Mouse (Mus musculus) Patski (cell line): ENCODE measurements at regions not wholly inside any gene's neighbourhood (a gene's known extent, or its start where the extent isn't known, plus 50 kb on each side); places are given as distances from the start of the nearest gene placed in this dataset.

Source experiments
- ATAC-seq: fragments of 100-300 bp; one replicate; pipeline ENCODE4 v1.8.0; 2021
- CTCF ChIA-PET: fragments of 350-600 bp; sonication (Branson Sonifier 250); formaldehyde crosslinking; loops from one replicate; lab custom pipeline; 2022; ENCODE audit warnings: inconsistent platforms; lab: Charles Lee
- POLR2A ChIA-PET: fragments of 350-600 bp; sonication (Branson Sonifier 250); formaldehyde crosslinking; loops from one replicate; lab custom pipeline; 2022; ENCODE audit warnings: antibody characterized with exemption, inconsistent platforms; lab: Charles Lee
- DNase-seq: peaks from one replicate; pipeline ENCODE4 v3.0.0-alpha.2; 2011; ENCODE audit warnings: low read depth, low spot score
- H3K27me3 ChIP-seq: fragments of 371-371 bp; one replicate; pipeline ENCODE4 v1.5.1; 2021
- CTCF ChIP-seq: fragments of 100-300 bp; IDR thresholded peaks from one replicate; pipeline ENCODE4 v1.5.1; 2021
- in situ Hi-C: fragments of 300-500 bp; cut with MboI; formaldehyde crosslinking; loops from 3 replicates; pipeline ENCODE4 v1.11.1; 2018; ENCODE audit warnings: low pct_unique_long_range_greater_than_20kb, mixed read lengths

- ATAC-seq (no peak), DNase-seq (no peak)
- CTCF ChIA-PET = interaction anchor here (1.2 kb wide), 1 partner anchor 14 kb away, joined by 3 read pairs; no protein-coding TSS in a partner anchor
- in situ Hi-C loops = no loop called here
- TF ChIP-seq CTCF = no peak
- POLR2A ChIA-PET = no interaction called here
- no peaks in the 10 kb centered on the region for H3K27me3 ChIP-seq
These were observed 774.9 kb downstream of the 5730522E02Rik start for GRCm38 (mm10) chr11:25435645-25436044.

- ChIA-PET POLR2A (no interaction called here), CTCF (no interaction called here)
- ATAC-seq (no peak), DNase-seq (no peak)
- in situ Hi-C loops = no loop called here
- no peaks in the 10 kb centered on the region for H3K27me3 ChIP-seq
- TF ChIP-seq CTCF = no peak
These were observed 787.4 kb downstream of the 5730522E02Rik start for GRCm38 (mm10) chr11:25423186-25423585.

DNA sequence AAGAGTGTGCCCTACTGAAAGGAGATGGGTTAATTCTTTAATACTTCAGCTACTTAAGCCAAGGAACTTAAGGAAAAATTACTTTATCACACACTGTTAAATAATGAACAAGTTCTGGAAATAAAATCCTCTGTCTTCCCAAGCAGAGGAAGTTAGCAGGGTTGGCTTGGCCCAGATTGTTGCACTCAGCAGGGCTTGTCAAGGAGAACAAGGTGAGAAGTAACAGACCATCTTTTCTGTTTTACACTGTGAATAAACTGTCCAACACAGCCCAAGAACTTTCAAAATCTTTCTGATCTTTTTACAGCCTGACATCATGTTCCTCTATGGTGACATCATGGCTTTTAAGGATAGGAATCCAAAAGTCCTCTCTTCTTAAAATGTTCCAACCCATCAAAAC is 789.1 kb downstream of the 5730522E02Rik start:
- in situ Hi-C loops = no loop called here
- ChIA-PET CTCF (no interaction called here), POLR2A (no interaction called here)
- DNase-seq (no peak), ATAC-seq (no peak)
- TF ChIP-seq CTCF = no peak
- H3K27me3 ChIP-seq = no peaks in the 10 kb centered on the region

DNA sequence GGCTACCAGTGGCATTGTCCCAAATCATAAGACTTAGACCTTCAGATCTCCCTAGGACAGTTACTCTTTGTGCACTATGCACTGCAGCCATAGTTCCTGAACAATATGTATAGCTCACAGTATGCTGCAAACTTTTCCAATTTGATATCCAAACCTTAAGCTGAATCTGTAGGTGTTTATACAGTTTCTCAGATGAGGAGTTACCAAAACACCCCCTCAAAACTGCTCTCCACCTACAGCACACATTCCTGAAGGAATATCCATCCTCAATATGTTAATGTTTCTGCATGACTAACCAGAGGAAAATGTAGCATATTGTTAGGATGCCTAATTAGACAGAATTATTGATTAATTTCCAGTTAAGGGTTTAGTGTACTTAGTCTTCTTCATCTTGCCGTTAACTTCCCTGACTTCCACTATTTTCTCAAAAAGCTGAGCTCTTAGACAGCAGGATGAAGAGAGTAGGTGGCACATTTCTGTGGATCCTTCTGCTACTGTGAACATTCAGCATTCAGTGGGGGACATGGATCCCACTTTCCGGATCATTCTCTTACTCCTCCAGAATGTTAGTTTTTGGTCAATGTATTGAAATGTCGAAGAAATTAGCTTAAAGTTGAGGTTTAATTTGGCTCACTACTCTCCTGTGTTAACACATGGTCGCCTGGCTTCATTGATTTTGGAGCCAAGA is 800.0 kb downstream of the 5730522E02Rik start:
- no peak for ATAC-seq
- no peaks in the 10 kb centered on the region for H3K27me3 ChIP-seq
- TF ChIP-seq CTCF = no peak
- ChIA-PET POLR2A (no interaction called here), CTCF (no interaction called here)
- no peak for DNase-seq
- in situ Hi-C loops = no loop called here

GRCm38 (mm10) chr11:25391649-25392048 is 818.9 kb downstream of the 5730522E02Rik start:
- no peak for TF ChIP-seq CTCF
- CTCF ChIA-PET = no interaction called here
- peaks cover 6% of the 10 kb centered on the region for H3K27me3 ChIP-seq
- ATAC-seq = no peak
- DNase-seq = no peak
- in situ Hi-C loops = no loop called here
- POLR2A ChIA-PET = no interaction called here

- in situ Hi-C loops = no loop called here
- ChIA-PET CTCF (no interaction called here), POLR2A (no interaction called here)
- TF ChIP-seq CTCF = no peak
- ATAC-seq (no peak), DNase-seq (no peak)
- peaks cover 9% of the 10 kb centered on the region for H3K27me3 ChIP-seq
These were observed 843.5 kb downstream of the 5730522E02Rik start for GRCm38 (mm10) chr11:25367111-25367510.

DNA sequence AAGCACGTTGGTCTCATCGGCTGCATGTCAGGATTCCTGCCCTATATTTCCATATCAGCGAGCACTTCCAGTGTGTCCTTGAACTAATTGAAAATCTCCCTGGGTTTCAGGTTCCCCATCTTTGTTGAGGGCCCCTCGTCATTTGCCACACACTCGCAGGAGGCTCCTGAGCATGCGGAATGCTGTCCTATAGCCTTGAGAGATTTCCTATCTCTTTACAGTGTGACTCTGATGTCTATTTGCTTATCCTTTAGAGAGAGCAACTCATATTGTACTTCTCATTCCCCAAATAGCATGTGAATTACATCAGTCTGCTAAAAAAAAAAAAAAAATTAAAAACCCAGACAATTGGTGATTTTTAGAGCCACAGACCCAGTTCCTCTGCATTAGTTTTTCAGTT is 845.1 kb downstream of the 5730522E02Rik start:
- no peak for TF ChIP-seq CTCF
- CTCF ChIA-PET = no interaction called here
- H3K27me3 ChIP-seq = peaks cover 16% of the 10 kb centered on the region
- in situ Hi-C loops = no loop called here
- POLR2A ChIA-PET = no interaction called here
- no peak for ATAC-seq
- no peak for DNase-seq

DNA sequence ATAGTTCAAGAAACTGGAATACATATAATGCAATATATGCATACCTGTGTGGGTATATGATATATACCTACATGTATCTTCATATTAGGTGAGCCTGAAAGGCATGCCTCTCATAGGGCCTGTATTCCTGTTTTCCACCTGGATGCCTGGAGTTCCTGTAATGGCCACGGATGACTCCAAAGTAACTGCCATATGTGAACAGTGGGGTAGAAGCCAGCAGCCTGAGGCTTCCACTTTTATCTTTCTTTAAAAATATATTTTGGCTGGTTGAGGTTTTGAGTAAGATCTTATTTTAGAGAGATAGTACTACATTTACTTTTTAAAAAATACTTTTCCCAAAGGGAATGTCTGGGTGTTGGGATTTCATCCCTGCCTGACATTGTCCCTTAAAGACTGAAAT is 850.8 kb downstream of the 5730522E02Rik start:
- CTCF ChIA-PET = no interaction called here
- peaks cover 24% of the 10 kb centered on the region for H3K27me3 ChIP-seq
- no peak for ATAC-seq
- no peak for TF ChIP-seq CTCF
- POLR2A ChIA-PET = no interaction called here
- in situ Hi-C loops = no loop called here
- no peak for DNase-seq

- ATAC-seq = no peak
- no peak for TF ChIP-seq CTCF
- peaks cover 24% of the 10 kb centered on the region for H3K27me3 ChIP-seq
- DNase-seq = no peak
- in situ Hi-C loops = no loop called here
- CTCF ChIA-PET = no interaction called here
- POLR2A ChIA-PET = no interaction called here
These were observed 852.7 kb downstream of the 5730522E02Rik start for GRCm38 (mm10) chr11:25357717-25358411.

- peaks cover 20% of the 10 kb centered on the region for H3K27me3 ChIP-seq
- in situ Hi-C loops = no loop called here
- no peak for TF ChIP-seq CTCF
- ChIA-PET CTCF (no interaction called here), POLR2A (no interaction called here)
- ATAC-seq (no peak), DNase-seq (no peak)
These were observed 853.6 kb downstream of the 5730522E02Rik start for GRCm38 (mm10) chr11:25356671-25357586.

DNA sequence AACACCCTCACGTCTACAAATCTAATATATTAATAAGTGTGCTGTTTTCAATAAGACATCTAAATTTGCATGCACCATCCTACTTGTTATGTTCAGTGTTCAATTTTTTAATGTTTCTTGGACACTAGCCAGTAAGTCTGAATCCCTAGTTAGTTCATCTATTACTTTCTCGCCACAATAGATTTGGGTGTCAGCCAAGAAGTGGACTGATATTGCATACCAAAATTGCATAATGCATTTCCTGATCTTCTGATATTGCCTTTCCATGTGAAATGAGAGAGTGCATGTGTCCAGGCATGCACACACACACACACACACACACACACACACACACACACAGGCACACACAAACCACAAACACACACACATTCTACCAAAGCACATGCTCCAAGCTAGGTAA is 874.9 kb downstream of the 5730522E02Rik start:
- in situ Hi-C loops = no loop called here
- CTCF ChIA-PET = no interaction called here
- ATAC-seq (no peak), DNase-seq (no peak)
- no peaks in the 10 kb centered on the region for H3K27me3 ChIP-seq
- TF ChIP-seq CTCF = no peak
- POLR2A ChIA-PET = no interaction called here
